Mouse (Mus musculus): Measurements from ENCODE around the gene Itih1.
A peak's percentile ranks its signal among the peaks of the same experiment; 100 is the strongest.

The Itih1 gene

GRCm38 (mm10) chr14:30943038-30943437 lies at the start of gene Itih1:
Gene Itih1 (minus strand): TSS chr14:30943289.
- no peak for DNase-seq

- no peak for DNase-seq
Measured at GRCm38 (mm10) chr14:30976222-30976621, 33.1 kb upstream of the Itih1 start.

GRCm38 (mm10) chr14:30974204-30974603 lies 31.1 kb upstream of the Itih1 start:
- peak; percentile 61 for DNase-seq

- no peak for DNase-seq
Measured at GRCm38 (mm10) chr14:30960366-30960765, 17.3 kb upstream of the Itih1 start.

- no peak for DNase-seq
Measured at GRCm38 (mm10) chr14:30959031-30959430, 15.9 kb upstream of the Itih1 start.

- DNase-seq: no peak
Measured at GRCm38 (mm10) chr14:30958517-30958916, 15.4 kb upstream of the Itih1 start.

GRCm38 (mm10) chr14:30951154-30951825 lies 8.2 kb upstream of the Itih1 start, which contains the start of gene Nek4:
Gene Nek4 (plus strand): TSS chr14:30951377.
- DNase-seq: peak; percentile 97

GRCm38 (mm10) chr14:30949986-30950385 lies 6.9 kb upstream of the Itih1 start:
- DNase-seq: no peak

- no peak for DNase-seq
Measured at GRCm38 (mm10) chr14:30944745-30945144, 1.7 kb upstream of the Itih1 start.

- DNase-seq: peak; percentile 46
Measured at GRCm38 (mm10) chr14:30943860-30944674, 978 bp upstream of the Itih1 start.

- DNase-seq: no peak
Measured at GRCm38 (mm10) chr14:30942254-30942653, 835 bp downstream of the Itih1 start.

GRCm38 (mm10) chr14:30933351-30933750 lies 9.7 kb downstream of the Itih1 start:
- no peak for DNase-seq

GRCm38 (mm10) chr14:30930386-30930785 lies 12.7 kb downstream of the Itih1 start:
- DNase-seq: no peak

- DNase-seq: no peak
Measured at GRCm38 (mm10) chr14:30925492-30925891, 17.6 kb downstream of the Itih1 start.

- DNase-seq: peak; percentile 22
Measured at GRCm38 (mm10) chr14:30923375-30924105, 19.5 kb downstream of the Itih1 start, which contains the start of gene Itih3. Gene Itih3 (minus strand): TSS chr14:30923760.

GRCm38 (mm10) chr14:30922053-30922670 lies 20.9 kb downstream of the Itih1 start:
- no peak for DNase-seq

- DNase-seq: no peak
Measured at GRCm38 (mm10) chr14:30916516-30916915, 26.6 kb downstream of the Itih1 start.

- no peak for DNase-seq
Measured at GRCm38 (mm10) chr14:30913404-30913803, 29.7 kb downstream of the Itih1 start.

GRCm38 (mm10) chr14:30912641-30913040 lies 30.4 kb downstream of the Itih1 start:
- DNase-seq: no peak

- no peak for DNase-seq
Measured at GRCm38 (mm10) chr14:30911141-30911540, 31.9 kb downstream of the Itih1 start.

- DNase-seq: no peak
Measured at GRCm38 (mm10) chr14:30907814-30908265, 35.2 kb downstream of the Itih1 start.

GRCm38 (mm10) chr14:30906001-30906400 lies 37.1 kb downstream of the Itih1 start:
- DNase-seq: no peak

- no peak for DNase-seq
Measured at GRCm38 (mm10) chr14:30904307-30904706, 38.8 kb downstream of the Itih1 start.
